Mouse (Mus musculus): ENCODE data around the gene Usp6nl.

DNA sequence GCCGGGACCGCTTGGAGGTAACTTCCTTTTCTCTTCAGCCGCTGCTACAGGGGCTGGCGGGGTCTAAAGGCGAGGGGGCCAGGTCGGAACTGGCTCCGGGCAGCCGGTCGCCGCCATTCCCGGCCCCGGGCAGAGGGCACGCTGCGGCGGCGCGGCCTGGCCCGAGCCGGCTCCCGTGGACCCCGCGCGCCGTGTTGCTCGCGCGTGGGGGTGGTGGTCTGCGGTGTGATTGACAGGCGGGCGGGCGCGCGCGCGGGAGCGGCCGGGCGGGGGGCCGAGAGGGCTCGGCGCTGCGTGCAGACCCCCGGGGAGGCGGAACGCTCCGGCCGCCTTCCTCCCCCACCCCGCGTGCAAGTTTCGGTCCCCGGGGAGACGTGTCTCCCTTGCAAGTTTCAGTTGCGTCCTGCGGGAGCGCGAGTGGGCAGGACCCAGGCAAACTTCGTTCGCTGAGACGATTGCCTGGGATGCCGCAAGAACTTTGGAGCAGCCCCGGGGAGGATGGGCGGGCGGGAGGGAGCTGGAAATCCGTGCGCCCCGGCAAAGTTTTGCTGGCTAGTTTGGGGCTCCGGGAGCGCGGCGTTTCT lies 563 bp downstream of the Usp6nl start:
- TF ChIP-seq POLR2A (IDR thresholded peaks at IDR 0.05; ENCODE audit: insufficient read depth, low read depth, low read length), result no peak
- TF ChIP-seq CTCF (IDR thresholded peaks at IDR 0.05; ENCODE audit: insufficient read depth, low read depth, low read length), result no peak
